Mouse (Mus musculus) lung, adult 2 months (tissue): ENCODE data around the gene Kbtbd4.

Experiments used
- CTCF ChIP-seq: fragments of 200-500 bp; IDR thresholded peaks from 2 replicates; pipeline ENCODE4 v1.5.1; 2011; ENCODE audit warnings: mild to moderate bottlenecking, low read length, control low read depth; ENCODE audit not compliant: insufficient read depth
- POLR2A ChIP-seq: fragments of 200-500 bp; IDR thresholded peaks from 2 replicates; pipeline ENCODE4 v1.6.1; 2011; ENCODE audit warnings: low read depth, mild to moderate bottlenecking, control low read depth, low read length, borderline replicate concordance; ENCODE audit errors: extremely low read depth

GRCm38 (mm10) chr2:90870136-90870601 is 34.4 kb upstream of the Kbtbd4 start:
- TF ChIP-seq CTCF (no peak), POLR2A (no peak)
